Mouse (Mus musculus) MEL (cell line): ENCODE data around the gene St6galnac4. TPM values are rescaled to one million over a fixed set of nuclear protein-coding genes. Genes with fewer than 3 reads are reported as not detected.

Experiments used
- DNase-seq: peaks from one replicate; pipeline ENCODE4 v3.0.0; 2011; ENCODE audit warnings: low read depth, low spot score
- H3K27ac ChIP-seq: 2 replicates; pipeline ENCODE4 v1.5.1; 2012; ENCODE audit warnings: low read depth, mild to moderate bottlenecking, control low read depth, low read length, moderate library complexity; ENCODE audit not compliant: control insufficient read depth
- H3K27me3 ChIP-seq, 2 experiments: fragments of 150-350 bp in 1 of 2; sonication (generic) in 1 of 2; 2 replicates each; pipeline ENCODE4 v1.6.1; 2012; ENCODE audit warnings: low read length in 2 of 2, mild to moderate bottlenecking in 2 of 2, improper control_type of control experiment in 1 of 2, moderate library complexity in 1 of 2; ENCODE audit not compliant: insufficient read depth in 2 of 2, control insufficient read depth in 1 of 2
- H3K36me3 ChIP-seq, 2 experiments: 2 replicates each; pipeline ENCODE4 v1.6.1; 2012 to 2014; ENCODE audit warnings: low read length in 2 of 2, improper control_type of control experiment in 1 of 2, inconsistent platforms in 1 of 2, mild to moderate bottlenecking in 1 of 2; ENCODE audit not compliant: insufficient read depth in 2 of 2, control insufficient read depth in 1 of 2
- H3K4me1 ChIP-seq, 2 experiments: fragments of 150-350 bp in 1 of 2; sonication (generic) in 1 of 2; 2 replicates each; pipeline ENCODE4 v1.6.1; 2012; ENCODE audit warnings: low read length in 2 of 2, improper control_type of control experiment in 1 of 2, mild to moderate bottlenecking in 1 of 2; ENCODE audit not compliant: insufficient read depth in 2 of 2, control insufficient read depth in 1 of 2
- H3K4me3 ChIP-seq, 2 experiments: fragments of 150-350 bp in 1 of 2; sonication (generic) in 1 of 2; 2 replicates each; pipeline ENCODE4 v1.5.1; 2012; ENCODE audit warnings: low read depth in 2 of 2, low read length in 2 of 2, mild to moderate bottlenecking in 2 of 2, moderate library complexity in 2 of 2, control low read depth in 1 of 2, improper control_type of control experiment in 1 of 2; ENCODE audit not compliant: control insufficient read depth in 1 of 2, insufficient read depth in 1 of 2
- H3K79me2 ChIP-seq: 2 replicates; pipeline ENCODE4 v1.6.1; 2012; ENCODE audit warnings: mild to moderate bottlenecking, low read length, moderate library complexity; ENCODE audit not compliant: control insufficient read depth, poor library complexity, insufficient read depth
- H3K9ac ChIP-seq: 2 replicates; pipeline ENCODE4 v1.6.1; 2012; ENCODE audit warnings: low read depth, mild to moderate bottlenecking, control low read depth, low read length, moderate library complexity; ENCODE audit not compliant: control insufficient read depth, poor library complexity, severe bottlenecking
- H3K9me3 ChIP-seq: fragments of 150-350 bp; sonication (generic); replicated peaks from 2 replicates; pipeline ENCODE4 v1.6.1; 2012; ENCODE audit warnings: mild to moderate bottlenecking, low read length, improper control_type of control experiment, moderate library complexity; ENCODE audit not compliant: insufficient read depth
- E2F4 ChIP-seq: IDR thresholded peaks from 2 replicates; pipeline ENCODE4 v1.6.1; 2011; ENCODE audit warnings: low read depth, low read length, improper control_type of control experiment, borderline replicate concordance
- ELF1 ChIP-seq: IDR thresholded peaks from 2 replicates; pipeline ENCODE4 v1.6.1; 2014; ENCODE audit warnings: low read depth, mild to moderate bottlenecking, inconsistent platforms, low read length, improper control_type of control experiment, moderate library complexity
- EP300 ChIP-seq, 2 experiments: IDR thresholded peaks; 2 replicates each; pipeline ENCODE4 v1.6.1; 2011; ENCODE audit warnings: improper control_type of control experiment in 2 of 2, low read length in 2 of 2, low read depth in 1 of 2, mild to moderate bottlenecking in 1 of 2
- HCFC1 ChIP-seq: IDR thresholded peaks from 2 replicates; pipeline ENCODE4 v1.6.1; 2012; ENCODE audit warnings: low read depth, mild to moderate bottlenecking, inconsistent platforms, low read length, improper control_type of control experiment, moderate library complexity
- MAX ChIP-seq: IDR thresholded peaks from 2 replicates; pipeline ENCODE4 v1.6.1; 2011; ENCODE audit warnings: low read length, improper control_type of control experiment
- RAD21 ChIP-seq: IDR thresholded peaks from 2 replicates; pipeline ENCODE4 v1.6.1; 2011; ENCODE audit warnings: mild to moderate bottlenecking, low read depth, low read length, improper control_type of control experiment
- SIN3A ChIP-seq: IDR thresholded peaks from 2 replicates; pipeline ENCODE4 v1.6.1; 2012; ENCODE audit warnings: low read length, improper control_type of control experiment, inconsistent platforms
- TBP ChIP-seq: IDR thresholded peaks from 2 replicates; pipeline ENCODE4 v1.8.0; 2011; ENCODE audit warnings: low read depth, low read length, improper control_type of control experiment
- USF1 ChIP-seq: IDR thresholded peaks from 2 replicates; pipeline ENCODE4 v1.6.1; 2014; ENCODE audit warnings: low read depth, mild to moderate bottlenecking, inconsistent platforms, low read length, improper control_type of control experiment, moderate library complexity
- ZNF384 ChIP-seq: IDR thresholded peaks from 2 replicates; pipeline ENCODE4 v1.6.1; 2012; ENCODE audit warnings: low read depth, mild to moderate bottlenecking, inconsistent platforms, low read length, improper control_type of control experiment
- polyA plus RNA-seq, 2 experiments: library from polyadenylated mRNA; stranded (reverse) in 1 of 2; unstranded in 1 of 2; fragments of >175 nt in 1 of 2; fragments of >200 nt in 1 of 2; gene quantifications; 2 replicates each; pipeline versions ENCODE4 v1.2.1 to v1.2.4; 2012; ENCODE audit warnings: low replicate concordance in 2 of 2, low read depth in 1 of 2; ENCODE audit not compliant: insufficient read length in 2 of 2, insufficient read depth in 1 of 2, missing spikeins in 1 of 2
- total RNA-seq: library from RNA; depleted of rRNA; stranded (reverse); fragments of 300-350 nt; gene quantifications from 2 replicates; pipeline ENCODE4 v1.2.3, GENCODE M21; 2012

The St6galnac4 gene
- total and polyA plus RNA-seq, 3 experiments, result 58.3 to 109 TPM; not detected in 1

DNA sequence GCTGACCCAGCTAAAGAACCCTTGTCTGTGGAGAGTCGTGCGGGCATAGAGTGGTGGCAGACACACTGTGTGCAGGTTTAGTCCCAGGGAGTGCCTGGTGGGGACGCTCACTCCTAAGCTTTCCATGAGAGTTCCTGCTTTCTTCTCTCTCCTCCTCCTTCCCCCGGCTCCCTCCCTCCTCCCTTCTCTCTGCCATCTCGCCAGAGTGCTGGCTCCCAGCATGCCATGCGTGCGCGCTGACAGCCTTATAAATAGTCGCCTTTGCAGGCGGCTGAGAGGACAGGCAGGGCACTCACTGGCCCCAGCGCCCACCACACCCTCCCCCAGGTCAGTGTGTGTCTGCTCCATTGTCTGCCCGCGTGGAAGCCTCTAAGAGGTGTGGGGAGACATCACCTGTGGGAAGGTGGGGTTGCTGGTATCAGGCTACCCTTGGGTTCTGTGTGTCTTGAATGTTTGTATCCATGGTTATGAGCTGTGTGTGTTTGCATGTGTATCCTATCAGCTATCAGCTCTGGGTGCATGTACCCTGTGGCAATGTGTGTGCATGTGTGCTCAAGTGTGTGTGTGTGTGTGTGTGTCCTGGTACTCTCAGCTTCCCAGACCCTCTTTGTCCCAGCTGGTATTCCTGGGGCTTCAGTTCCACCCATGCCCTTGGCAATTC lies 38.4 kb downstream of the St6galnac4 start:
- TF ChIP-seq SIN3A (no peak), RAD21 (no peak), ZNF384 (no peak), EP300 (IDR thresholded peaks at IDR 0.05; ENCODE audit: low read depth in 1 of 2, low read length in 2 of 2) (no peak), USF1 (no peak), ELF1 (no peak), HCFC1 (no peak), E2F4 (no peak)
- H3K79me2 ChIP-seq, result no peaks in the 10 kb centered on the region
- H3K9ac ChIP-seq, result no peak overlapping the region
- H3K9me3 ChIP-seq, result no peaks in the 10 kb centered on the region
- no peaks in the 10 kb centered on the region for H3K27me3 ChIP-seq
- H3K4me3 ChIP-seq, result no peak overlapping the region
- H3K36me3 ChIP-seq, result peaks cover 0 to 9% of the 10 kb centered on the region in 2 experiments; a peak in 2 of 4 replicates
- peaks cover 2 to 13% of the 10 kb centered on the region in 2 experiments; a peak in 3 of 4 replicates for H3K4me1 ChIP-seq
- no peak overlapping the region for H3K27ac ChIP-seq
- DNase-seq, result no peak

DNA sequence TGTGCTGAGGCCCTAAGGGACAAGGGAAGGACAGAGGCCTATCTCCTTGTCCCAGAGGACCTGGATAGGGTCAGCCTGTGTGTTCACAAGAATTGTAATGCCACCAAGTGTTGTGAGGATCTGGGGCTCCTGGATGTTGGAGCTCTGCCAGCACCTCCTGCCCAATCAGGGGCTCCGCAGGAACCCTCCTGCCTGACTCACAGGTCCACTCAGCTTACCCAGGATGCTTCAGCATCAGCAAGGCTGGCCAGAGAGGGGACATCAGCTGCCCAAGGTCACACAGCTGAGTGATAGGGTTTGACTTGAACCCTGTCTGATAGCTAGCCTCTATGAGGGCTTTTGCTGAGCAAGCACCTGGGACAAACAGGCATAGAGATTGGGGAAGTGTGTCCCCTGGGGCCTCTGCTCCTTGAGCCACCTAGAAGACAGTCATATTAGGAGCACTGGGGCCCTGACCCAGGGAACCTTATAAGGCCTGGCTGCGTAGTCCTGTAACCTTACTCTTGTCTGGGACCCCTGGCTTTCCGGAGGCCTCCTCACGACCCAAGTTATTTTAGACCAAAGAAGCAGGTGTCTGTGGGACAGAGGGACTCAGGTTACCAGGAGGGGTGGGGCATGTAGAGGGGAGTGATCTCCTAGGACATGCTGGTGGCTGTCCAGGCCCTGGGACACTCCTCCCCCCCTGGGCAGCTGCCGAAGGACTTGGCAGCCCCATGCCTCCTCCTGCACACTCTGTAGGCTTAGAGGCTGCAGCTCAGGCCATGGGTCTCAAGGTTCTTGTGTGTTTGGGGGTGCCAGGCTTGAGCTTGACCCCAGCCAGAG lies 39.2 kb downstream of the St6galnac4 start:
- Histone ChIP-seq H3K36me3 (peaks cover 0 to 2% of the 10 kb centered on the region in 2 experiments; a peak in 2 of 4 replicates), H3K79me2 (no peaks in the 10 kb centered on the region), H3K4me3 (no peak overlapping the region), H3K27me3 (no peaks in the 10 kb centered on the region), H3K9me3 (no peaks in the 10 kb centered on the region), H3K27ac (no peak overlapping the region), H3K4me1 (peaks cover 0 to 6% of the 10 kb centered on the region in 2 experiments; a peak in 2 of 4 replicates), H3K9ac (no peak overlapping the region)
- no peak for DNase-seq
- TF ChIP-seq MAX, result no peak
- no peak for TF ChIP-seq RAD21

DNA sequence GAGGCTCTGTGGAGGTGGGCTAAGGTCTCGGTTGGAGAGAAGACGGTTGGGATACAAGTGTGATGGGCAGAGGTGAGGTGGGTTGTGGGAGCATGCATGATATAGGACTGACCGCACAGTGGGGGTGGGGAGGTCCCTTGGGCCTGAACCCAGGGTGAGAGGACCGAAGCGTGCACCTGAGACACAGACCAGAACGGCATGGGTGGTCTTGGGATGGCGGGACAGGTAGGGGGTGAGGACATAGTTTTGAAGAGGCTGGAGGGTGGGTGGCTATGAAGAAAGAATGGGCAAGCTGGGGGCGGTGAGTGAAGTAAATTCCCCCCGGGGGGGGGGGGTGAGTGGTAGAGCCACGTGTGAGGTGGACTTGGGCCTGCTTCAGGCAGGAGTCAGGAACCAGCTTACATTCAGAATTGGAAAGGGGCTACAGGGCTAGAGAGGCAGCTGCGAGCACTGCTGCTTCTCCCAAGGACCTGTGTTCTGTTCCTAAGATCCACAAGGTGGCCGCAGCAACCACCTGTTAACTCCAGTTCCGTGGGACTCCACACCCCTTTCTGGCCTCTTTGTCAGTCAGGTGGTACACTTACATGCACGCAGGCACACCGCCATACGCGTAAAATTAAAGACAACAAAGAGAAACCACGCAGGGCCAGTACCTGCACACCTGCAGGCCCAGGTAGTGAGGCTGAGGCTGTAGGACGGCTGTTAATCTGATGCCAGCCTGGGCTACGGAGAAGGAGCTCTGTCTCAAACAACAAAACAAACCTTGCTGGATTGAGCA lies 40.6 kb downstream of the St6galnac4 start:
- H3K27ac ChIP-seq, result no peak overlapping the region
- no peaks in the 10 kb centered on the region for H3K27me3 ChIP-seq
- H3K9me3 ChIP-seq, result no peaks in the 10 kb centered on the region
- no peak overlapping the region for H3K4me3 ChIP-seq
- no peaks in the 10 kb centered on the region for H3K79me2 ChIP-seq
- H3K4me1 ChIP-seq, result no peaks in the 10 kb centered on the region
- H3K9ac ChIP-seq, result no peak overlapping the region
- no peak for TF ChIP-seq TBP
- H3K36me3 ChIP-seq, result no peaks in the 10 kb centered on the region
- DNase-seq, result no peak
